Mouse (Mus musculus) lung, postnatal 36 days (tissue): ENCODE results near the gene Mogat2.

Experiments used
- DNase-seq: peaks from one replicate; pipeline ENCODE4 v3.0.0; 2022; ENCODE audit warnings: mixed read lengths

Gene Mogat2

GRCm38 (mm10) chr7:99238417-99238816 is at the start of gene Mogat2:
Mogat2 (minus strand) TSS chr7:99238619.
- no peak for DNase-seq

GRCm38 (mm10) chr7:99287287-99287686 is 48.9 kb upstream of the Mogat2 start:
- DNase-seq = no peak

GRCm38 (mm10) chr7:99279586-99279985 is 41.2 kb upstream of the Mogat2 start:
- DNase-seq = no peak

GRCm38 (mm10) chr7:99278309-99278708 is 39.9 kb upstream of the Mogat2 start:
- no peak for DNase-seq

GRCm38 (mm10) chr7:99276679-99277078 is 38.3 kb upstream of the Mogat2 start:
- no peak for DNase-seq

- no peak for DNase-seq
Observed at GRCm38 (mm10) chr7:99275131-99275530, 36.7 kb upstream of the Mogat2 start.

- no peak for DNase-seq
Observed at GRCm38 (mm10) chr7:99271630-99272029, 33.2 kb upstream of the Mogat2 start.

- no peak for DNase-seq
Observed at GRCm38 (mm10) chr7:99268951-99269945, 30.8 kb upstream of the Mogat2 start.

- no peak for DNase-seq
Observed at GRCm38 (mm10) chr7:99268506-99268900, 30.1 kb upstream of the Mogat2 start.

- peak; percentile 71 for DNase-seq
Observed at GRCm38 (mm10) chr7:99267897-99268505, 29.6 kb upstream of the Mogat2 start.

GRCm38 (mm10) chr7:99267251-99267896 is 29.0 kb upstream of the Mogat2 start, which contains the start of gene Map6:
Map6 (plus strand) TSS chr7:99267447.
- DNase-seq = peak; percentile 49

- DNase-seq = no peak
Observed at GRCm38 (mm10) chr7:99264597-99264996, 26.2 kb upstream of the Mogat2 start.

- DNase-seq = peak; percentile 70
Observed at GRCm38 (mm10) chr7:99263509-99263908, 25.1 kb upstream of the Mogat2 start.

- DNase-seq = no peak
Observed at GRCm38 (mm10) chr7:99261900-99262299, 23.5 kb upstream of the Mogat2 start.

- no peak for DNase-seq
Observed at GRCm38 (mm10) chr7:99255006-99255405, 16.6 kb upstream of the Mogat2 start.

GRCm38 (mm10) chr7:99250386-99250785 is 12.0 kb upstream of the Mogat2 start:
- DNase-seq = no peak

GRCm38 (mm10) chr7:99249582-99249911 is 11.1 kb upstream of the Mogat2 start:
- DNase-seq = peak; percentile 59

GRCm38 (mm10) chr7:99248906-99249581 is 10.6 kb upstream of the Mogat2 start:
- no peak for DNase-seq

- no peak for DNase-seq
Observed at GRCm38 (mm10) chr7:99248157-99248742, 9.8 kb upstream of the Mogat2 start.

- DNase-seq = no peak
Observed at GRCm38 (mm10) chr7:99242097-99242496, 3.7 kb upstream of the Mogat2 start.

GRCm38 (mm10) chr7:99236888-99237660 is 1.3 kb downstream of the Mogat2 start:
- DNase-seq = no peak

GRCm38 (mm10) chr7:99235657-99236056 is 2.8 kb downstream of the Mogat2 start:
- no peak for DNase-seq
